Mouse (Mus musculus) right cerebral cortex, postnatal 25 days (tissue): ENCODE results near the gene Tbx5.

ENCODE experiments used
- DNase-seq: peaks from one replicate; pipeline ENCODE4 v3.0.0; 2022

Tbx5 gene

DNA sequence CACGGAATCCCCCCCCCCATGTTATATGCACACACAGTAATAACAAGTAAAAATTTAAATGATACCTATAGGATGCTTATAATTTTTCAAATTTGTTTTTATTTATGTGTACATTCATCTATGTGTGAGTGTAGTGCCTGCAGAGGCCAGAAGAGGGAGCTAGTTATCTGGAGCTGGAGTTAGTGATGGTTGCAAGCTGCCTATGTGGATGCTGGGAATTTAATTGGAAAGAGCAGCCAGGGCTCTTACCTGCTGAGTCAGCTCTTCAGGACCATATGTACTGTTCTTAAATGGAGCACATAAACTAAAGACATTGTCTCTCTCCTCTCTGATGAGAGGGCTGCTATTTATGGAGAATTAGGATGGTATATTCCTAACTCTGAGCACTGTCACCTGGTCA lies 17.2 kb upstream of the Tbx5 start:
- DNase-seq = no peak

DNA sequence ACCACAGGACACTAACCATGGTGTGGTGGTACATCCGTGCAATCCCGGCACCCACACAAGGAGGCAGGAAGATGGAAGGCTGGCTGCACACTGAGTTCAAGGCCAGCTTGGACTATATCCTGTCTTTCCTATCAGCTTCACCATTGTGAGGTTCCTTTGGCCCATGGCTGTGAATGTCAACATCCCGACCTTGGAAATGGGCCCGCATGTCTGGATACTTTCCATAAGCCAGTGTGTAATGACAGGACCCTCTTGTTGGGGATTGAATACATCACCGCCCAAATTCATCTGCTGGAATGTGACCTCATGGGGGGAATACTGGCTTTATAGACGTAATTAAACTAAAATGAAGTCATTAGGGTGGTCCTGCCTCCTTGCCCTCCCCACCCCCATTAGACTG lies 12.0 kb upstream of the Tbx5 start:
- DNase-seq = no peak

DNA sequence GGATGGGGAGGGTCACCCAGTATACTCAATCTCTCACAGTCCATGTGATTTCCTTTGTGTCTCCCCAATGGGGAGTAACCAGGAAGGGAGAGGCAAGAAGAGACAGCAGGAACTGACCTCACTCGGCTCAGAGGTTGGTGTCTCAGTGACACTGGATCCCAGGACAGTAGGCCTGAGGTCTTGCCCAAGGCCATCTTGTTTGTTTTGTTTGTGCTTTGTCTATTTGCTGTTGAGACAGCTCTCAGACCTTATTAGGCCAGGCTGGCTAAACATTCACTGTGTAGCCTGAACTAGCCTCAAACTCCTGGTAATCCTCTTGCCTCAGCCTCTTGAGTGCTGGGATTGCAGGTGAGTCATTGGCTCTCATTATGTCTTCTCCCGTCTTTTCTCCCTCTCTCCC lies 11.0 kb upstream of the Tbx5 start:
- DNase-seq = no peak

DNA sequence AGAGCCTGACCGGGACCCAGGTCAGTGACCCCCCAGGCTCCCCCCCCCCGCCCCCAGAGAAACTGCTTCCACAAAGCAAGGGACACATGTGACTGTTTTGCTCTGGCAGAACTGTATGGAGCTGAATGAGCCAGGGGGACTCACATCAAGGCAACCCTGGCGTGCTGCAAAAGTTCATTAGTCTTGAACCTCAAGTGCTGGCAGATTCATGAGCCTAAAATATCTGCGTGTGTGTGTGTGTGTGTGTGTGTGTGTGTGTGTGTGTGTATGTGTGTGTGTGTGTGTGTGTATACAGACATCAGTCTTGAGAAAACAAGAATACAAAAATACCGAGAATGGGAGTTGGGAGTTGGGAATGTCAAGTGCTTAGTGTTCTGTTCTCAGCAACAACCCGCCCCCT lies 5.1 kb upstream of the Tbx5 start:
- DNase-seq = no peak

DNA sequence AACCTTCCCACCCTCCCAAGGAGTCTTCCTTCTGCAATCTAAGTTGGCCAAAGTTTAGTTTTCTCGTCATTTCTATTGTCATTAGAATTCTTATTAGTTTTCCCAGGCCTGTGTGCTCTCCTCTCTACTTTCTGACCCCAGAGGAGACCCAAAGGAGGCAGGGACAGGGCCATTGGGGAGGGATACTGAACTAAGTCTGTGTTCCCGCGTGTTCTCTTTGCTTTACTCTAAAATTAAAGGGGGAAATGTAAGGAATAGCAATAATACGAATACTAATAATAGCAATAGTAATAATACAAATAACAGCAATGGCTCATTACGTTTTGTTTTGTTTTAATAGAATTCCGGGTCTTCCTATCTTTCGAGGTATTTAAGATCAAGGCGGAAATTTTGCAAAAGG lies 1.9 kb upstream of the Tbx5 start:
- no peak for DNase-seq

DNA sequence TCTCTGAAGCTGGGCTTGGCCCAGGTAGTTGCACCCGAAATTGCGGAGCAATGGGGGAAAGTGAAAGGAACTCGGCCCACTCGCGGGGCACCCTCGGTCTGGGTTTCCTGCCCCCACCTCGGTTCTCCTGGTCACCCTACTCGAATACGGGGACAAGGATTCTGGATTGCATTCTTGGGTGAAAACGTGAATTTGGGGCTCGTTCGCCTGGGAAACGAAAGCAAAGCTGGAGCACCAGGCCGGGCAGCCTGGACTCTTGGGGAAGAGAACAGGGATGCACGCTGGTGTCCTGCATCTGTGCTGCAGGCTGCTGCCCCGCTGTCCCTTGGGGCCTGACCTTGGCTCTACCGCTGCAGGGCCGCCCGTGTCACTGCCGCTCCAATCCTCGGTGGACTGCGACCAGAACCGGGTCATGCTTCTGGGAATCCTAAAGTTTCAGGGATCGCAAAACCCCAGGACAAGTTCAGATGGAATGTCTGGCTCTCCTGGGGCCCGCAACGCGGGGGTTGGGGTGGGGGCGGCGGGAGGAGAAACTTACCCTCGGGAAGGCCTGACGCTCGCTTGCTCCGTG lies 1.2 kb upstream of the Tbx5 start:
- DNase-seq = peak; percentile 21

DNA sequence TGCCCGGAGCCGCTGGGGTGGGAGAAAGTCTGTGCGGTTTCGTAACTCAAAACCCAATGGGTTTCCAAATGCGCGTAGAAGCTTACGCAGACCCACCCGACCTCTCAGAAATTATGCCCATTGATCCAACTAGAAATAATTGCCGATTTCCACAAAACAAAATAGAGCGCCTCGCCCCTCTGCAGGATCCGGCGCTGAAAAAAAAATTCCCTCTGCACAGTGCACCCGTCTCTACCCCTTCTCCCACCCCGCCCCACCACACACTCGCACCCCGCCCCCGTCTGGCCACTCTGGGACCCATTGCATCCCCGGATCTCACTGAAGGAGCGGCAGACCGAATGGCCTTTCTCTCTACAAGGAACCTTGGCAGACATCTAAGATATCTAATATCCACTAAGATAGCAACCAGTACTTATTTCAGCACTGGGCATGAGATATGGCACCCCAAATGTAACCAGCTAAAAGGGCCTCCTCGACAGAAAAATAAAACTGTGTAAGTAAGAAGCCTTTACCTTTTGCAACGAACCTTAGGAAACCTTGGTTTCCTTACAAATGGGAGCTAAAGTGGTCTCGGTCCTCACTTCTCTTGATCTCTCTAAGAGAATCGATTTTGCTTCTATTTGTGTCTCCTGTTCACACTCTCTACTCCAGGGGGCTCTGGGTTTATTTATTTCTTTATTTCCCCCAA lies 533 bp upstream of the Tbx5 start:
- DNase-seq = no peak

DNA sequence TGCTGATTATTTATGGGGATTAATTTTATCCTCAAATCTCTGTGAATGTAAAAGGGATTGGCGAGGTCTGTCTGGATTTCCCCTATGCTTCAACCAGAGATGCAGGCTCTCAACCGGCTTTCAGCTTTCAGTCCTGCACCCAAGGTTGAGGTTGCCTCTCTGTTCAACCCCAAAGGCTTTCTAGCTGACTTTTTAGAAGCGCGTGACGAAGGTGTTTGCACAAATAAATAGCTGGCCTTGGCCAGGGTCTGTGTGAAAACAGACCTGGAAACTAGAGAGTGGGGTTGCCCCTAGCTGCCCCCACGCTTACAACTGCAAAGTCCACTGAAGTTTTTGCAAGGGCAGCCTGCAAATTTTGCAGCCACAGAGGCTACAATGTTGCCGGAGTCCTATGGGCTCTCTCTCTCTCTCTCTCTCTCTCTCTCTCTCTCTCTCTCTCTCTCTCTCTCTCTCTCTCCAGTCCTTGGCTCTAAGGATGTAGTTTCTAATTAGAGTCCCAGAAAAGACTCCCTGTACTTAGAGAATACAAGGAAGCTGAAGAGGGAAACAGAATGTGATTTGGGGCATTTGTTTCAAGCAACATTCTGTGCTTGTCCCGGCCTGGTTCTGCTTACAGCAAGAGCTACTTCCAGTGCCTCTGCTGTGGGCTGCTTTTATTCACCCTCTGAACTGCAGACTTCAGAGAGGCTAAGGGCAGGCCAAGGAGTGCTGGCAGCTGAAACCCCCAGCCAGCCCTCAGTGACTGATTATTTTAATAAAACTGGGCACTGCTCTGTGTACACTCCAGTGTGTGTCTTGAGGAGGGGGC lies 959 bp downstream of the Tbx5 start:
- no peak for DNase-seq

DNA sequence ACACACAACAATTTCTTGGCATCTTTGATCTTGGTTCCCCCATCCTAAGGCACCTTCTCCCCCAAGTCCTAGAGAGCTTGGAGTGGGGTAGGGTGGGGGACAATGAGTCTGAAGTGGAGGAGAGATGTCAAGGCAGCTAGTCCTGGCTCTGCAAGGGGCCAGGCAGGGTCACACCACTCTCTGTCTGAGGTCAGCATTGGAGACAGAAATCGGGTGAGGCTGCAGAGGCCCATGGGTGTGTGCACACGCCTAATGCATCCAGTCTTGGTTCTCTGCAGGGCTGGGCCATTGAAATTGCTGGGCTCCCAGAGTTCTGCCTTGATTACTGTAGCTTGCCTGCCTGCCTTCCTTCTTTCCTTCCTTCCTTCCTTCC lies 1.5 kb downstream of the Tbx5 start:
- DNase-seq = no peak

DNA sequence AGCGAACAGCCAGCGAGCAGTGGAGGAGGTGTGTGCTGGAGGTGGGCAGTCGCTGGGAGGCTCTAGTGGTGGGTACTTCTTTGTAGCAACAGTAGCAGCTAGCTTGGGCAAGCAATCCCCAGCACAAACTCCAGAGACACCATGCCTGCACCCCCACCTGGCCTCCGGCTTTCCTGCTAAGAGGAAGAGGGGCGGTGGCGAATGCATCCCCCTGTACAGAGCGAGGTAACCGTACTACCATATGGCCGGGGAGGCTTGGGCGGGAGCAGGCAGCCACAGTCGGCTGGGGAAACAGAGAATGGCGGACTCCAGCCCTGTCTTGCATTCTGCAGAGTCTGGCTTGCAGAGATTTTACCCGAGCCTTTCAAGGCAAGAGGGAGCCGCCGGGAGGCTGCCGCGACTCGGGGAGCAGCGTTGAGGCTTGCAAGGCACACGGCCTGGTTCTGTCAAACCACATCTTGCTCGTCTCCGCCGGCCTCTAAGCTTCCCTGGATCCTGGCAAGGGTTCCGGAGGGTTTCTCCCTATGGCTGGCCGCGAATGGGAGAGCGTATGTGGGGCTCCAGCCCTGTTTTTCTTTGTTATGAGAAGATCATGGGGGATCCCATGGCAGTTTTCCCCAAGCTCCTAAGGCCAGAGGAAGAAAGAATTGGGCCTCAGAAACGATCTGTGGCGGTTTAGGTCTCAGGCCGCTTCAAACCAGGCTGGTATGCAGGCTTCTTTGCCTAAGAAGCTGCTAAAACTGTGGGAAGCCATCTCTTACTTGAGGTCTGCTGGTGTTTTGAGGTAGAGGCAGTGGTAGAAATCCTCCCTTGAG lies 2.8 kb downstream of the Tbx5 start:
- peak; percentile 16 for DNase-seq

DNA sequence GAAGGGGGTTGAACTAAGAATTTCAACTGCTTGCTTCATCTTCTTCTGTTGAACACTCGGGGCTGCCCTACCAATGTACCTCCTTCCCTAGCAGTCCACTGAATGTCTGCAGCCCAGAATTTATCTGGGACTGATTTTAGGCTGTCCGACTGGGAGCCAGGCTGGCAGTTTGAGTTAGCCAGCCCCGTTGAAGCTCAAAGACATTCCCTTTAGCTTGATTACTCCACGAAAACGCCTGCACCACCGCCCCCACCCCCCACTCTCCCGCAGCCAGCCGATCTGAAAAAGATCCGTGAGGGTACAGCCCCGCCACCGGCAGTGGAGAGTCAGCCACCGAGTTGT lies 3.4 kb downstream of the Tbx5 start:
- DNase-seq = no peak

DNA sequence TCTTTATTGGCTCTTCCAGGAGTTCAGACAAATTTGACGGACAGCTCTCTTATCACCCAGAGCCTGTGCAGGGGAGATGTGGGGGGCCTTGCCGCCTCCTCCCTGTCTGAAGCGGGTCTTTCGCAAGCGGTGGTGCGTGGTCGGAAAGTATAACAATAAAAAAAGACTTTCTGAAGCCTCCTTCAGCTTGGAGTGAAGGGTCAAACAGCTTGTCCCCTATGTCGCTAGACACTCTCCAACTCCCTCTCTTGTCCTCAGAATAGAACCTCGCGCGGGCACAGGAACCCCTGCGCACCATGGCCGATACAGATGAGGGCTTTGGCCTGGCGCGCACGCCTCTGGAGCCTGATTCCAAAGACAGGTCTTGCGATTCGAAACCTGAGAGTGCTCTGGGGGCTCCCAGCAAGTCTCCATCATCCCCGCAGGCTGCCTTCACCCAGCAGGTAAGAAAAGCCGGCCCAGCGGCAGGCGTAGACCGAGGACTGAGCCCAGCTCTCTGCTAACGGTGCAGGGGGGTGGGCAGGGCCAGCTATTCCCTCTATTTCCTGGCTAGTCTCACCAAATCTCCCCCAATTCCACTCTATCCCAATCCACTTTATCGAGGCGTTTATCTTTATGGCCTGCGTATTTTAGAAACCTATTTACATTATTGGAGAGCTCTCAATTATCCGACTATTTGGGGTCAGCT lies 4.3 kb downstream of the Tbx5 start:
- no peak for DNase-seq

DNA sequence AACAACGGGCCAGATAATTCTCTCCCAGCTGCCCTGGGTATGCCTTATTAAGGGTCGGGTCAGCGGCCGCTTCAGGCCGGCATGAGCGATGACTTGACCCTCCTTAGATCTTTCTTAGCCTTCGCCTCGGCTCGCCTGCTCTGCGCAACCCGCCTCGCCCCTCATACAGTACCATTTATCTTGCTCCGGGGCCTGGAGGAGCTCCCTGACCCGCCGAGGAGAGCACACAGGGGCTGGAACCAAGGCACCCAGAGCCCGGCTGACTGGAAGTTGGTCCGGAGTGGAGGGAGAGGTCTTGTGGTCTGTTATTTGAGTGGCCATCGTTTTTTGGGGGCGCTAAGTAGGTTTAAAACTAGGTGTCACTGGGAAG lies 4.8 kb downstream of the Tbx5 start:
- DNase-seq = no peak

DNA sequence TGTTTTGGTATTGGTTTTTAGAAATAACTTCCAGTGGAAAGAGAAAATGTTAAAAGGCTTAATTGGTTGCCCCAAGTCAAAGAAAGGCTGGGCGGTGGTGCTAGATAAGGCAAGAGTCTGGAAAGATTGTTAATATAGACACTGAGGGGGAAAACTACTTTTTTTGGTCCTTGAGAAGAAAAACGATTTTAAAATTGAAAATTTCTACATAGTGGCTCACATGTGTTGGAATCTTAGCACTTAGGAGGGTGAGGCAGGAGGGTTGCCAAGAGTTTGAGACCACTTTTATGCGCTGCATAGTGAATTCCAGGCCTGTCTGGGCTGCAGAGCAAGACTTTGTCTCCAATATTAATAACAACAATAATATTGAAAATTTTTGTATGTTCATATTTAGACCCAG lies 5.4 kb downstream of the Tbx5 start:
- DNase-seq = no peak

DNA sequence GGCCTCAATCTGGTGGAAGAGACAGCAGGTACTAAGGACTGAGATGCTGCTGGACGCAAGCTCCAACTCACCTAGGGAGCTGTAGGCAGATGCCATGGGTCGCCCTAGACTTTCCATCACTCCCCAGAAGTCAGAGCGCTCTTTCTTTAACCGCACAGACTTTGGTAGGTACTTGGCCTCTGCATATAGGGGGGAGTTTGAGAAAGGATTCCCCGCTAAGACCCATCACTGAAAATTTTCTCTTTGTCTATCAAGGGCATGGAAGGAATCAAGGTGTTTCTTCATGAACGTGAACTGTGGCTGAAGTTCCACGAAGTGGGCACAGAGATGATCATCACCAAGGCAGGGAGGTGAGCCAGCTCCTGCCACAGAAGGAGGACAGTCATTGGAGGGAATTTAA lies 6.0 kb downstream of the Tbx5 start:
- no peak for DNase-seq

DNA sequence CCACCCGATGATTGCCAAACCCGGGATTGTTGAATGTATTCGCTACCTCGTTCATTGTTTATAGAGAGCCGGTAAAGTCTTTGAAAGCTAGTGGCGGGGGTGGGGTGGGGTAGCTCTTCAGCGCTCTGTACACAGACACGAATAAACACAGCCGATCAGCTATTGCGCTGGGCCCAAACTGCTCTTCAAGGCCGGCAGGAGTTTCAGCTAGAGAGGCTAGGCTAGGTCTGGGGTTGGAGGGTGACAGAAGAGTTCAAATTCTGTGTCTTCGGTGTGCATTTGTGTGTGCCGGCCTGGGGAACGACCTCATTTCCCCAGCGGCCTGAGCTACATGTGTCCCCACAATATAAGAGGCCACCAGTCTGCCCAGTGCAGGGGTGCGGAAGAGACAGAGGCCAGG lies 6.7 kb downstream of the Tbx5 start:
- no peak for DNase-seq

DNA sequence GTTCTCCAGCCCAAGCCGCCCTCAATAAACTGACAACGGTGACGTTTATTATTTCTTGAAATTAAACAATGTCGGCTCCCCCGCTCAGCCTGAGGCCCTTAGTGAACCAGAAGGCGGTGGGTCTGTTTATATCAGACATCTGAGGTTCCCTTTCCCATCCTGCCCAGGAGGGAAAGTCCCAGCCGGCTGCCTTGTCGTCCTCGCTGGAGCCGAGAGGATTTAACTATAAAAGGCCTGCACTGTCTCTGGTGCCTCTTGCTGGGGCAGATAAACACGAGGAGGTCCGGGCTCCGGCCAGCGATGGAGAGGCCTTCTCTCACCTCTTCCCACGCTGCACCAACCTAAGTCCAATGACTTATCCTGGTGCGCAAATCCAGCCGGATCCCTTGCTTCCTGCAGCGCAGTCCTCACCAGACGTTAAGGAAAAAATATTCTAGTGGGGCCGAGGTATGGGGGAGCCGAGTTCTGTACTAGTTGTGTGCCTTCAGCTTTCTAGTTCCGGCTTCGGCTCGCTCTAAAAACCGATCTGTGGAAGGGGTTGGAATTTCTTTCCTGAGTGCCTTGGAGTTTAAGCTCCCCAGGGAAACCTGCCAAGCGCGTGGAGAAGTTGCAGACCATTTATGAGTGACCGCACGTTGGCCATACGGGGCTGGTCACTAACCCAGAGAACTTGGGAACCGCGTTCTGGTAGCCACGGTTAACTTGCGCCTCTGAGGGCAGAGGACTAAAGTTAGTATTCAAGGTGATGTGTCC lies 7.3 kb downstream of the Tbx5 start:
- DNase-seq = no peak

DNA sequence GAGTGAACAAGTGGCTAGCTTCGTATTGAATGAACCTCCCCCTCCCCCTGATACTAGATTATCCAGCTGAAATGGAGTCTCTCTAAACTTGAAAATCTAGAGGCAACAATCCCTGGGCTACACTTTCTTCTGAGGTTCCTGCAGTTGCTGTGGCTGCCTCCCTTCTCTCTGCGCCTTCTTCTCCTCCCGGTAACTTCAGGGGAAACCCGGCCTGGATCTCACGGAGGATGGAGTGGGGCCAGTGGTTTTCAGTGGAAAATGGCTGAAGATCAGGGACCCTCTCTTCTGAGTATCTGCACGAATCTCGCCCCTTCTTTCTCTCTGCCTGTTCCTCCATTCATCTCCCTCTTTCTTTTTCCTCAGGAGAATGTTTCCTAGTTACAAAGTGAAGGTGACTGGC lies 7.9 kb downstream of the Tbx5 start:
- no peak for DNase-seq

DNA sequence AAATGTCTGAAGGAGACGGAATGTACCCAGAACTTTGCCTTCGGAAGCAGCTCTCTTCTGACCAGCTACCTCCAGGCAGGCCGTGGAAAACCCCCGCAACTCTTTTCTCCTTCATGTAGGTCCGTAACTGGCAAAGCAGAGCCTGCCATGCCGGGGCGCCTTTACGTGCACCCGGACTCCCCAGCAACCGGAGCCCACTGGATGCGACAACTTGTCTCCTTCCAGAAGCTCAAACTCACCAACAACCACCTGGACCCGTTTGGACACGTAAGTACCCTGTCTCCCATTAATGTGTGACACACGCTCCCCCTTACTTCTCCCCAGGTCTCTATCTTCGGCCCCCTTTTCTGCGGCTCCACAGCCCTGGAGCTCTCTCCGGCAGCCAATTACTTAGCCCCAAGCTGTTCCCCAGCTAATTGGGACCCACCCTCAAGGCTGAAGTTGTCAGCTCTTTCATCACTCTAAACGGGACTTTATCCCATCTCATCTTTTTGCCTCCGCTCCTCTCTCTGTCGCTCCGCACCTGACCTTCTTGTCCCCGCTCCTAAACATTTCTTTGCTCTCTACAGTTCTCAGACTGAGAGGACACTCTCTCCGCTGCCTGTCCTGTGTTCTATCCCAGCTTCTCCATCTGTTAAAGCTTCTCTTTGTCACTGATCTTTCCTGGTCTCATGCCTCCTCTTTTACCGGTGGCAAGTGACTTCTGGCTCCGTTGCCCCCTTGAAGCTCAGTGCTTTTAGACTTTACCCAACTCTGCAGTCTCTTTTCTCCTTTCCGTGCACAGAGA lies 9.4 kb downstream of the Tbx5 start:
- no peak for DNase-seq

DNA sequence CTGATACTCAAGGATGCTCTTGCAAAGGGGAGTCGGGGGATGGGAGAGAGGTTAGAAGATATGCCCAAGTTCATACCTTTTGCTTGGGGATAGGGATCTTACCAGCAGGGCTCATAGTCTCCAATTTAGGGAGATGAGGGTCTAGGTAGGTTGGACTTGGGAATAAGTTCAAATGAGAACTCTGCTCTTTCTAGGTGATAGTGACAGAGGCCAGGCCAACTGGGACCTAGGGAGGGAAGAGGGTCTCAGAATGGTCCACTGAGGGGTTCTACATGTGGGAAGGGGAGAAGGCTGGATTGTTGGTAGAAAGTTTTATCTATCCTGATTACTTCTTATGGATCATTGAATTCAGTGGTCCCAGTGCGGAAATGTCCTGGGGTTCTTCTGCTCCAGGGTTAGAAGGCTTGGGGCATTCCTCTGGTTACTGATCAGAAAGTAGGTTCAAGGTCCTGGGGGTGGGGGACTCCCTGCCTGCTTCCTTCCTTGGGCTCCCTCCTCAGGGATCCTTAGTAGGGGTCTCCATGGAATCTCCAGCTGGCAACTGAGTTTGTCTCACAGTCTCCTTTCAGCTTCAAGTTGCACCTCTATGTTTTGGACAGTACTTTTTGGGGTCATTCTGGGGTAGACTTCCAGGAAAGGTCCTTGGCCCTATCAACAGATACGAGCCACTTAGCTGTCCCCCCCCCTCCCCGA lies 10.4 kb downstream of the Tbx5 start:
- DNase-seq = no peak

DNA sequence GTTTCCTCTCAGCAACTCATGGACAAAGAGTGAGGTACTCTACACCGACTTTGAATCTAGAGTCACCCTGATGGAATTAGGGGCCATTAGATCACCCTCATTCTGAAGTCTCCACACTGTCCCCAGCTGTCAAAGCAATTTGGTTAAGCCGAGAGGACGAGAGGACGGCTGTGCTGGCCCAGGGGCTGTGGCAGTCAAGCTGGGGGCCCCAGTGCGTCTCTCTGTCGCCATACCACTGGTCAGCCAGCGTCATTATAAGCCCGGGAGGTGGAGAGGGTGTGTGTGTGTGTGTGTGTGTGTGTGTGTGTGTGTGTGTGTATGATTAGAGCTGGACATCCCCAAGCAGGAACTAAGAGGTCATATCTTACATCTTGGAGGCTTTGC lies 10.9 kb downstream of the Tbx5 start:
- DNase-seq = no peak
